Mouse (Mus musculus) kidney, postnatal 0 days (tissue): Measurements from ENCODE around the gene Amacr. TPM values are rescaled to one million over a fixed set of nuclear protein-coding genes. Genes with fewer than 3 reads are reported as not detected.

Experiments used
- ATAC-seq: fragments of 200-750 bp; cut with Nextera tagmentation; replicated peaks from 2 replicates; pipeline ENCODE4 v1.8.0; 2017; ENCODE audit warnings: low read depth, moderate number of reproducible peaks, moderate TSS enrichment, moderate library complexity; ENCODE audit not compliant: low FRiP score
- DNase-seq: peaks from one replicate; pipeline ENCODE4 v3.0.0-alpha.2; 2016; ENCODE audit warnings: low spot score
- H3K27ac ChIP-seq: fragments of 300-500 bp; sonication (generic); 2 replicates; pipeline ENCODE4 v1.5.1; 2014; ENCODE audit warnings: mild to moderate bottlenecking
- H3K27me3 ChIP-seq: fragments of 300-500 bp; sonication (generic); 2 replicates; pipeline ENCODE4 v1.6.1; 2014; ENCODE audit warnings: low read length, mixed read lengths; ENCODE audit not compliant: insufficient read depth
- H3K36me3 ChIP-seq: fragments of 300-500 bp; sonication (generic); 2 replicates; pipeline ENCODE4 v1.6.1; 2014; ENCODE audit warnings: low read length, mixed read lengths; ENCODE audit not compliant: insufficient read depth
- H3K4me1 ChIP-seq: fragments of 300-500 bp; sonication (generic); replicated peaks from 2 replicates; pipeline ENCODE4 v1.6.1; 2014; ENCODE audit warnings: antibody characterized with exemption, low read length, mixed read lengths; ENCODE audit not compliant: insufficient read depth
- H3K4me2 ChIP-seq: fragments of 300-500 bp; sonication (generic); 2 replicates; pipeline ENCODE4 v1.6.1; 2014; ENCODE audit warnings: mild to moderate bottlenecking, low read length, moderate library complexity, mixed read lengths
- H3K4me3 ChIP-seq: fragments of 300-500 bp; sonication (generic); replicated peaks from 2 replicates; pipeline ENCODE4 v1.5.1; 2014; ENCODE audit warnings: low read depth, low read length
- H3K9ac ChIP-seq: fragments of 300-500 bp; sonication (generic); 2 replicates; pipeline ENCODE4 v1.6.1; 2014; ENCODE audit warnings: low read depth, low read length
- H3K9me3 ChIP-seq: fragments of 300-500 bp; sonication (generic); replicated peaks from 2 replicates; pipeline ENCODE4 v1.6.1; 2016; ENCODE audit warnings: low read length, inconsistent platforms, mixed read lengths
- CTCF ChIP-seq: IDR thresholded peaks from 2 replicates; pipeline ENCODE4 v1.5.1; 2016; ENCODE audit warnings: antibody characterized with exemption, low read depth, mild to moderate bottlenecking, moderate library complexity
- WGBS: fragments of 180-500 bp; shearing (Covaris S2); extraction: QIAGEN DNeasy Blood & Tissue Kit; methylation state at CpG from one replicate; pipeline ENCODE4 v1.1.7; 2014; 5-methylcytosine and 5-hydroxymethylcytosine counted together
- polyA plus RNA-seq: library from polyadenylated mRNA; unstranded; fragments of >200 nt; fragmentation: Nextera tagmentation; extraction: Ambion mirVana; gene quantifications from 2 replicates; pipeline ENCODE4 v1.2.1, GENCODE M21; 2015

The Amacr gene
- polyA plus RNA-seq, 1 experiment from 2014 or later, result 47.4 TPM

DNA sequence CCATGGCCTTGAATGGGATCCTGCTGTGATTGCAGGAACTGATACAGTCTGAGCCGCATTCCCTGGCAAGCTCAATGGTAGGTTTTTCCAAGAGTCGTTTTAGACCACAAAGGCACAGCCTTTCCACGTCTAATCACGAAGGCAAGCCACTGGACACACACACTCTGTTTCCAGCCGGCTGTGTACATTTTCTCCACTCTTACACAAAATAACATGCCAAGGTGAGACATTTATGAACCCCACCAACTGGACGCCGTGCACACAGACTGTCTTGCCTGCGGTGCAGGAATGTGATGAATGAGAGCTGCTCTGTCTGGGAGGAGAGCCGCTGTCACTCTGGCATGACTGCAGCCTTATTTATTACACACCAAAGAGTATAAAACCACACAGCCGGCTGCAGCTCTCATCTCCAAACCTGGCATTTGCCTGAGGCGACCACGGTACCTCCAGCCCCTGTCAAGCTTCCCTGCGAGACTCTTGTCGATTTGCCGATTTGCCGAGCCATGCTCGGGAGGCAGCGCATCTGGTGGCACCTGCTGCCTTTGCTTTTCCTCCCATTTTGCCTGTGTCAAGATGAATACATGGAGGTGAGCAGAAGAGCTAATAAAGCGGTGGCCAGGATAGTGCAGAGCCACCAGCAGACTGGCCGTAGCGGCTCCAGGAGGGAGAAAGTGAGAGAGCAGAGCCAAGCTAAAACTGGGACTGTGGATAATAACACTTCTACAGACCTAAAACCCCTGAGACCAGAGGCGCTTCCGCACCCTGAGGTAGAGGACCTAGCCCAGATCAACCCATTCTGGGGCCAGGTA lies 29.4 kb upstream of the Amacr start, which contains the start of gene C1qtnf3:
TSS of gene C1qtnf3 (plus strand) at position 382 of the 809 bp plus-strand sequence.
- ATAC-seq (no peak), DNase-seq (peak; percentile 64)
- Histone ChIP-seq H3K27ac (peak within 1 kb of the TSS; percentile 76), H3K9me3 (no peaks in the 10 kb centered on the region), H3K4me1 (peaks cover 16% of the 10 kb centered on the region; the same call in 1 of the 2 replicates), H3K4me2 (peak within 1 kb of the TSS; percentile 27), H3K36me3 (no peaks in the 10 kb centered on the region), H3K9ac (no peak within 1 kb of the TSS), H3K27me3 (no peaks in the 10 kb centered on the region), H3K4me3 (no peak within 1 kb of the TSS)
- WGBS, result 36% methylated on average over 23 of the region's 23 CpGs
- no peak for TF ChIP-seq CTCF

DNA sequence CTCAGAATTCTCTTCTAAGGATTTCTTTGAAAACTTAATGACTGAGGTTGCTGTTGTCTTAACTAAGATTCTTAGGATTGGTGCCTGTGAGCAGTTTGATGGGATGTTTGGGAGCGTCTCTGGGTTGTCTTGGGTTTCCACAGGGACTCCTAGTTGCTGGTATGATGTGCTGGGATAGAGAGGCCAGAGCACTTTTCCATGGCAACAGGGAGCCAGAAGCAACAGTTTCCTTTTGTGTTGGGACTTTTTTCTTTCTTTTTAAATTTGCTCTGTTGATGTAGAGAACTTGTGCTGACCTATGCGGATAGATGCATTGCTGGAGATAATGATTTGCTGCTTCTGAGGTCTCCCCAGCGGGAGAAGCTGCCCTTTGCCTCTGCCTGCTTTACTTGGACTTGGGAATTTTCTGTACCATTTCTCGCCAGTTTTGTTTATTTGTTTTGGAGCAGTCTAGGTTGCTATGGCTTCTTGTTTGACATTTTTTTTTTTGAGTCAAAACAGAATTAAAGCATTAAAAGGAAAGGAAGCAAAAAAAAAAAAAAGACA lies 28.7 kb upstream of the Amacr start:
- Histone ChIP-seq H3K9me3 (no peaks in the 10 kb centered on the region), H3K4me3 (no peak overlapping the region), H3K27me3 (no peaks in the 10 kb centered on the region), H3K27ac (peak overlapping the region; percentile 76), H3K4me1 (peaks cover 16% of the 10 kb centered on the region; the same call in 1 of the 2 replicates), H3K4me2 (peak overlapping the region; percentile 27), H3K36me3 (no peaks in the 10 kb centered on the region), H3K9ac (no peak overlapping the region)
- no peak for TF ChIP-seq CTCF
- ATAC-seq (no peak), DNase-seq (peak; percentile 90)
- 29% methylated on average over 4 of the region's 4 CpGs for WGBS

DNA sequence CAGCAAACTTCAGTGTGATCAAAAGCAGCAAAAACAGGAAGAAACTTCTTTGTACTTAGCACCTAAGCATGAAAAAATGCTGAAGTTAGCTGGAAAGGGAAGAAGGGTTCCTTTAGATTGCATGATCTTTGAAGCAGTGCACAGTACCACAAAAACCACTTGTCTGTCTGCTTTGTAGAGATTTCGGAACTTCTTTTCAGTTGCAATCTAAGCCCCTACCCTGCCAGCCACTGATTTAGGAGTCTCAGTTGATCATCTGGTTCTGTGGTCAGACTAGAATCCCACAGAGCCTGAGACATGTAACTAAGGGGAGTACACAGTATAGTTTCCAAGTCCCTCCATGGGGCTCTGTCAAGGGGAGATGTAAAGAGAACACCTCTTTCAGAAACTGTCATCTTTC lies 28.1 kb upstream of the Amacr start:
- ATAC-seq, result no peak
- H3K4me2 ChIP-seq, result no peak overlapping the region
- no peak overlapping the region for H3K4me3 ChIP-seq
- no peak for TF ChIP-seq CTCF
- peaks cover 16% of the 10 kb centered on the region; the same call in 1 of the 2 replicates for H3K4me1 ChIP-seq
- H3K27ac ChIP-seq, result peak overlapping the region; percentile 65
- no peaks in the 10 kb centered on the region for H3K27me3 ChIP-seq
- no peak overlapping the region for H3K9ac ChIP-seq
- DNase-seq, result no peak
- H3K36me3 ChIP-seq, result no peaks in the 10 kb centered on the region
- WGBS, result 58% methylated on average over 1 of the region's 1 CpGs
- H3K9me3 ChIP-seq, result no peaks in the 10 kb centered on the region

DNA sequence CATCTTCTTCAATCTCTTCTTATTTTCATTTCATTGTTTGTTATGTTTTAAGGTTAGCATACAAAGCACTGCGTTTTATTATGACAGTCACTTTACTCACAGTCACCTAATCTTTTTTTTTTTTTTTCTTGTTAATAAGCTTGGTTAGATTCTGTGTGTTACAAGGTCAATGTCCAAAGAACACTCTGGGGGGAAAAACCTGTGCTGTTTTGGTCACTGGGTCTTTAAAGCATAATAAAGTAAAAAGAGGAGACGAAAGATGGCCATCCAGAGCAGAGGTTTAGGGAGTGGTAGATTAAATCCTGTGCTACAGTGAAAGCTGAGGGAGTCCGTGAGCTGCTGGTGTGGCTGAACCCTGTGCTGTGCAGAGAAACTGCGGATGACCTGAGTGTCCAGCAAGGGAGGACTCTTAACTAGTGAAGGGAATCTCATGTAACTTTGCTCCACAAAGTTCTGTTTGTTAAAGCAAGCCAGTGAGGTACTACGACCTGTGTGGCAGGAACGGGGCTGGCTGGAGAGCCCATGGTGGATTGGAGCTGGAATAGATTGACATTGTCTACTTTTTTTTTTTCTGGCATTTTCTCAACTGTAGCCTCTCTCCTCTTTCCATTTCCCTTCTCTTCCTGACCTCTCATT lies 27.1 kb upstream of the Amacr start:
- DNase-seq (no peak), ATAC-seq (no peak)
- no peaks in the 10 kb centered on the region for H3K27me3 ChIP-seq
- H3K4me2 ChIP-seq, result 0 out of 2 replicates have a peak overlapping the region, but pooled peaks have one; percentile 10
- peaks cover 16% of the 10 kb centered on the region; the same call in 1 of the 2 replicates for H3K4me1 ChIP-seq
- no peak overlapping the region for H3K9ac ChIP-seq
- no peaks in the 10 kb centered on the region for H3K9me3 ChIP-seq
- H3K36me3 ChIP-seq, result no peaks in the 10 kb centered on the region
- no peak overlapping the region for H3K4me3 ChIP-seq
- 66% methylated on average over 6 of the region's 6 CpGs for WGBS
- peak overlapping the region; percentile 74 for H3K27ac ChIP-seq
- TF ChIP-seq CTCF, result no peak

DNA sequence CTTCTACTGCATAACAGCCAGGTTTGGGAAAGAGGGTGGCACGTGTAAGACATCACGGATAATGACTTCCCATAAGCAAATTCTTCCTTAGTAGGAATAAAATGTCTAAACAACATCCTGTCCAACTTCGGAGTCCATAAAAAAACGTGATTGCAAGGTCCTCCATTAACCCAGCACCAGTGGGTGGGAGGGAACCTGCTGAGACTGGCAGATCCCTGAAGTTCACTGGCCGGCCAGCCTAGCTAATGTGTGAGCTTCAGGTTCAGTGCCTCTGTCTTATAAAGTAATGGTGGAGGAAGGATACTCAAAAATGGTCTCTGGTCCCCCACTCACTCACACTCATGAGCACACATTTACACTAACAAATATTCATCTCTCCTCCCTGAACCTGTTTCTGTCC lies 26.4 kb upstream of the Amacr start:
- 34% methylated on average over 5 of the region's 5 CpGs for WGBS
- H3K4me2 ChIP-seq, result no peak overlapping the region
- DNase-seq (peak; percentile 24), ATAC-seq (peak; percentile 76)
- TF ChIP-seq CTCF, result no peak
- no peak overlapping the region for H3K4me3 ChIP-seq
- H3K27me3 ChIP-seq, result no peaks in the 10 kb centered on the region
- no peaks in the 10 kb centered on the region for H3K9me3 ChIP-seq
- H3K4me1 ChIP-seq, result peaks cover 16% of the 10 kb centered on the region; the same call in 1 of the 2 replicates
- no peak overlapping the region for H3K9ac ChIP-seq
- H3K36me3 ChIP-seq, result no peaks in the 10 kb centered on the region
- peak overlapping the region; percentile 74; the same call in 1 of the 2 replicates for H3K27ac ChIP-seq

DNA sequence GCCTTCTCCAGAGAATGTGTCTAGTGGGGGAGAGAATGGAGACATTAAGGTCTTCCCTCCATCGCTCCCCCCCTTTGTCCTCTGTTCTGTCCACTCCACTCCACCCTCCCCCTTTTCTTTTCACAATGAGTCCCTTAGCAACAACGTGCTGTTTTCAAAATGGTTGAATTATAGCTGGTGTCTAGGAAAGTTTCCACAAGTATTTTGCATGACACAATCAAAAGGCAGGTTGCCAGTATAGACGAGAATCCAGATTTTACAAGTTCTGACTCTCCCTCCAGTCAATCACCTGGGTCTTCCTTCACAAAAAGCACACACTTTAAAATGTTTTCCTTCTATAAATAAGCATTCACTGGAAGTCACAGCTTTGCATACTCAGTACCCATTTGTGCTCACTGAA lies 24.9 kb upstream of the Amacr start:
- ATAC-seq (no peak), DNase-seq (no peak)
- no peaks in the 10 kb centered on the region for H3K36me3 ChIP-seq
- no peak overlapping the region for H3K9ac ChIP-seq
- no peak overlapping the region for H3K27ac ChIP-seq
- no peaks in the 10 kb centered on the region for H3K27me3 ChIP-seq
- 67% methylated on average over 3 of the region's 3 CpGs for WGBS
- no peak overlapping the region for H3K4me2 ChIP-seq
- peaks cover 15% of the 10 kb centered on the region; the same call in 1 of the 2 replicates for H3K4me1 ChIP-seq
- no peak overlapping the region for H3K4me3 ChIP-seq
- no peaks in the 10 kb centered on the region for H3K9me3 ChIP-seq
- TF ChIP-seq CTCF, result no peak
